Mouse (Mus musculus) brain, embryonic 14.5 days (tissue): ENCODE measurements around the gene Ptprcap.

Experiments used
- CTCF ChIP-seq: fragments of 200-500 bp; IDR thresholded peaks from 2 replicates; pipeline ENCODE4 v1.5.1; 2012; ENCODE audit warnings: inconsistent platforms, mild to moderate bottlenecking, moderate library complexity, borderline replicate concordance; ENCODE audit not compliant: insufficient read depth, insufficient read length; ENCODE audit errors: extremely low read depth
- POLR2A ChIP-seq: fragments of 200-500 bp; IDR thresholded peaks from 2 replicates; pipeline ENCODE4 v1.6.1; 2012; ENCODE audit warnings: mild to moderate bottlenecking, inconsistent platforms, borderline replicate concordance; ENCODE audit not compliant: poor library complexity, insufficient read depth, insufficient read length, severe bottlenecking; ENCODE audit errors: extremely low read depth

DNA sequence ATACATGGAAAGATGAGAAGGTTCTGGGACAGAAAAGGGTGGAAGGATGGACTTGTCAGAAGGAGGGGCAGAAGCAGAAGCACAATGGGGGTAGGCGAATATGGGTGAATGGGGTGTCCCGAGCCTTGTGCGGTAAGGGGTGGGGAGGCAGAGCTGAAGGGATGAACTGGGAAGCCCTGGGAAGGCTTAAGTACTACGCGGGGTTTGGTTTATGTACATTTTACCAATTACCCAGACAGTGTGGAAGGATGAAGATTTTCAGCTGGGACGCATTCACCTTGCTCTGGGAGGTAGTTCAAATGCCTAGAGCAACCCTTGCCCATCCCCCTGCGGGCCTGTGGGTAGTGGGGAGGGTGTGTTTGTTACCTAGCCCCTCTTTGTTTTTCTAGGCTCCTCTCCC is 48.7 kb downstream of the Ptprcap start:
- TF ChIP-seq POLR2A (no peak), CTCF (no peak)
